Mouse (Mus musculus): ENCODE results near the gene Itih2.

DNA sequence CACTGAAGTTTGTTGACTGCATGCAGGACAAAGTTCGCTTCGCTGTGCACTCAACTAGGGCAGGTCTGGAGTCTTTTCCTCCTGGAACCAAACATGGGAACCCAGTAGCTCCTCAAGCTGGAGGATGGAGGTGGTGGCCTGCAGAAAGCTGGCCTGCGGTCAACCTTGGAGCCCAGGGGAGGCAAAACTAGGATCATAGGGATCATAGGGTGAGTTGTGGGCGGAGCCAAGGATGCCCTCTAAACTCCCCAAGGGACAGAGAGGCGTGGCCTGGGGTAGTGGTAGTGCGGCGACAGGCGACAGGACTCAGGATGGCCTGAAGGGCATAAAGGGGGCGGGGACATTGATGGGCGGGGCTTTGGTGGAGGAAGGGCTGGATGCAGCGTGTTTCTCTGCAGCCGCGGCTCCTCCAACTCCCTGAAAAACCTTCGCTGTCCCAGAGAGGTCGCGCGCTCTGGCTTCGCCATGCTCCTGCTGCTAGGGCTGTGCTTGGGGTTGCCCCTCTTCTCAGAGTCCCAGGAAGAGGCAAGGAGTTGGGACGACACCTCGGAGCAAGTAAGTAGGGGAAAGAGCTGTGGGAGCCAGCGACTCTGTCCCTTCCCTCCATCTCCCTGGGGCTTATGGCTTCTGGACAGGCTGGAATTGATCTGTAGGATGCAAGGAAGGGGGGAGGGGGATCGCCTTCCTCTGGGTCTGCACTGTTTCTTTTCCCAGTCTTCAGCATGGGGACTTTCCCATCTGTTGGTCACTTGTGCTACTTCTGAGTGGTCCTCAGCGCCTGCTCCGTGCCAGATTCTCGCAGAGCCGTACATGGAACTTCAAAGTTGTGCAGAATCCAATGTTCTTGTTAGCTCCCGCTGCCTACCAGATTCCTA lies 22.2 kb upstream of the Itih2 start, which contains the start of gene Itih5:
- TF ChIP-seq CTCF (IDR thresholded peaks at IDR 0.05) (no peak), EP300 (IDR thresholded peaks at IDR 0.05; ENCODE audit: insufficient read depth, low read depth, low read length) (no peak)

All from heart, adult 2 months (tissue).